ENCODE assay signal across 9 mouse cellular contexts in the genomic region with DNA sequence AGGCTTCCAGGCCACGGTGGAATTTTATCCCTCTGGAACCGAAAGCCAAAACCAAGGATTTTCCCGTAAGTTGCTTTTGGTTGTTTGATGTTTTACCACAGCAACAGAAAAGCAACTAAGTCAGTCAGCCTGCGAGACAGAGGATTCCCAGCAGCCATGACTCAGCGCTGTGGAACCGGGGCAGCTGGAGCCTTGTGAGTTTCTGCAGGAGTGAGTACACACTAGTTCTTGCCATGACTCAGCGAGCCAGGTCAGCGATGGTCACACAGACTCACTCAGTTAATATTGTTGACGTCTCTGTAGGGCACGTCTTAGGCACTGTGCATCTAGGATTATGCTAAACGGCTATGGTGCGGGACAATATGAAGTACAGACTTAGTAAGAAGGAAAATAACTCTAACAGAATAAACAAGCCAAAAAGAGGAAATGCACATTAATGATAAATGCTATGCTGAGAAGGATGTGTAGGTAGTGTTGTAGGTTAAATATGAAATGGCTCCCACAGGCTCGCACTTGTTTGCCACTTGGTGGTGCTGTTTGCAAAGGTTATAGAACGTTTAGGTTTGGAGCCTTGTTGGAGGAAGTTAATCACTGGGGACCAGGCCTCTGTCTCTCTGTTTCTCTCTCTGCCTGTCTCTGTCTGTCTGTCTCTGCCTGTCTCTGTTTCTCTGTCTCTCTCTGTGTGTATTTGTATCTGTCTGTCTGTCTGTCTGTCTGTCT. TPM values are rescaled to one million over a fixed set of nuclear protein-coding genes. Genes with fewer than 3 reads are reported as not detected.
A peak's percentile ranks its signal among the peaks of the same experiment; 100 is the strongest.
DNase-seq lines count a peak whose midpoint lies in the region; ATAC-seq and TF ChIP-seq lines count a peak whose summit lies in the region.
"Had no signal": no experiment of that assay in that cellular context is flagged by ENCODE, and none has a peak within 500 bp of the region (broad histone marks: within the 10 kb centered on the region; RNA-seq: fewer than 3 reads in every experiment).

No protein-coding gene starts in this region.

- H3K9ac ChIP-seq in heart, adult 2 months (ENCODE audit: low read depth, low read length): no peak overlapping the region
- no peak overlapping the region for H3K9ac ChIP-seq in intestine, postnatal 0 days (ENCODE audit: low read depth, low read length)
- H3K9ac ChIP-seq: limb, embryonic 13.5 days had no signal

- WGBS in heart, adult 2 months: 54% methylated on average over 14 of the region's 14 CpGs
- WGBS in heart, embryonic 10.5 days: 60% methylated on average over 14 of the region's 14 CpGs
- WGBS in intestine, postnatal 0 days: 48% methylated on average over 14 of the region's 14 CpGs

- no peak overlapping the region for H3K27ac ChIP-seq in heart, adult 2 months
- H3K27ac ChIP-seq in heart, embryonic 10.5 days: no peak overlapping the region
- H3K27ac ChIP-seq in intestine, postnatal 0 days (ENCODE audit: low read depth, low read length): no peak overlapping the region
- H3K27ac ChIP-seq: limb, embryonic 13.5 days had no signal

- DNase-seq in heart, adult 2 months: peak in 1 of 2 experiments; percentile 44
- DNase-seq in heart, embryonic 10.5 days (ENCODE audit: low spot score): no peak
- DNase-seq in urinary bladder, postnatal 25 days (ENCODE audit: low spot score): peak; percentile 40
- no peak for DNase-seq in urinary bladder, postnatal 4 days (ENCODE audit: low spot score in 2 of 2)
- peak; percentile 51 for DNase-seq in cerebellum, adult 8-10 months
- peak; percentile 42 for DNase-seq in yolk sac, embryonic 10.5 days (ENCODE audit: low spot score)

- H3K4me1 ChIP-seq in heart, adult 2 months (ENCODE audit: control insufficient read depth, insufficient read depth, low read length): no peaks in the 10 kb centered on the region
- H3K4me1 ChIP-seq in heart, embryonic 10.5 days: peaks cover 4% of the 10 kb centered on the region; the same call in 1 of the 2 replicates
- H3K4me1 ChIP-seq in intestine, postnatal 0 days (replicated peaks; ENCODE audit: control insufficient read depth, insufficient read depth, low read length): no peaks in the 10 kb centered on the region
- H3K4me1 ChIP-seq: limb, embryonic 13.5 days had no signal

- no peak for TF ChIP-seq POLR2A in heart, adult 2 months (IDR thresholded peaks at IDR 0.05; ENCODE audit: insufficient read depth, low read depth, low read length)

- H3K27me3 ChIP-seq in heart, adult 2 months (ENCODE audit: control insufficient read depth, insufficient read depth, low read length): no peaks in the 10 kb centered on the region
- H3K27me3 ChIP-seq in heart, embryonic 10.5 days (ENCODE audit: insufficient read depth, poor library complexity, severe bottlenecking): no peaks in the 10 kb centered on the region; the same call in 1 of the 2 replicates
- no peaks in the 10 kb centered on the region for H3K27me3 ChIP-seq in intestine, postnatal 0 days (replicated peaks; ENCODE audit: control insufficient read depth, insufficient read depth, low read length)
- H3K27me3 ChIP-seq: limb, embryonic 13.5 days had no signal

- intact Hi-C loops in heart, adult 2 months (cut with DNase I): no loop called here

- H3K36me3 ChIP-seq in heart, adult 2 months (ENCODE audit: control insufficient read depth, insufficient read depth, low read length): no peaks in the 10 kb centered on the region
- H3K36me3 ChIP-seq in heart, embryonic 10.5 days: no peaks in the 10 kb centered on the region
- H3K36me3 ChIP-seq in intestine, postnatal 0 days (ENCODE audit: control insufficient read depth, insufficient read depth): no peaks in the 10 kb centered on the region
- H3K36me3 ChIP-seq: limb, embryonic 13.5 days had no signal

- H3K9me3 ChIP-seq in heart, embryonic 10.5 days: no peaks in the 10 kb centered on the region
- H3K9me3 ChIP-seq in intestine, postnatal 0 days (ENCODE audit: control insufficient read depth): no peaks in the 10 kb centered on the region
- H3K9me3 ChIP-seq: limb, embryonic 13.5 days had no signal

- peak; percentile 59 for TF ChIP-seq CTCF in heart, adult 2 months (IDR thresholded peaks at IDR 0.05)
- peak; percentile 74 for TF ChIP-seq CTCF in intestine, postnatal 0 days (IDR thresholded peaks at IDR 0.05; ENCODE audit: low read depth)

- H3K4me2 ChIP-seq in intestine, postnatal 0 days (replicated peaks; ENCODE audit: low read depth): no peak overlapping the region
- H3K4me2 ChIP-seq: limb, embryonic 13.5 days had no signal

- H3K79me2 ChIP-seq in heart, adult 2 months (replicated peaks; ENCODE audit: control insufficient read depth, insufficient read depth, low read length): no peaks in the 10 kb centered on the region

- H3K4me3 ChIP-seq in heart, adult 2 months: no peak overlapping the region
- no peak overlapping the region for H3K4me3 ChIP-seq in heart, embryonic 10.5 days
- H3K4me3 ChIP-seq in intestine, postnatal 0 days (ENCODE audit: low read depth, low read length): no peak overlapping the region
- H3K4me3 ChIP-seq: limb, embryonic 13.5 days had no signal

- ATAC-seq in intestine, postnatal 0 days: peak; percentile 55; the same call in 1 of the 2 replicates
- peak; percentile 50 for ATAC-seq in megakaryocyte-erythroid progenitor cell, adult 5-6 weeks (replicated peaks; ENCODE audit: low FRiP score, low TSS enrichment, poor library complexity, severe bottlenecking)

- TF ChIP-seq EP300 in heart, adult 2 months (IDR thresholded peaks at IDR 0.05; ENCODE audit: insufficient read depth, low read depth, low read length): no peak

RNA-seq across cellular contexts. Expression of a gene that starts 30.3 kb away (rescaled TPM):
- total RNA-seq in heart, adult 2 months (2021): under 1 TPM; 0.13 to 0.18 TPM
- polyA plus RNA-seq in heart, adult 2 months (2012; rRNA removed): 0.37 and 0.53 TPM in 2 replicates
- 0.09 and 0.30 TPM in 2 replicates for polyA plus RNA-seq in heart, embryonic 10.5 days (2016; fragmentation: Nextera tagmentation; extraction: Ambion mirVana)
- polyA plus RNA-seq in intestine, postnatal 0 days (2015; fragmentation: Nextera tagmentation; extraction: Ambion mirVana): 0.56 and 0.64 TPM in 2 replicates
- not detected in 2 replicates for total RNA-seq in megakaryocyte-erythroid progenitor cell, adult 5-6 weeks (2014; fragmentation: Nextera tagmentation)
- total RNA-seq in megakaryocyte-erythroid progenitor cell, adult 5-6 weeks (2017): not detected in 2 replicates

RNA-seq across cellular contexts. Expression of a gene that starts 37.4 kb away (rescaled TPM):
- total RNA-seq in heart, adult 2 months (2021): under 1 TPM in 1 of 2 experiments, not detected in 1; 0.34 TPM
- 0.31 TPM in 1 of 2 replicates, not detected in the other for polyA plus RNA-seq in heart, adult 2 months (2012; rRNA removed)
- polyA plus RNA-seq in heart, embryonic 10.5 days (2016; fragmentation: Nextera tagmentation; extraction: Ambion mirVana): 0.34 and 0.87 TPM in 2 replicates
- 0.16 TPM in 1 of 2 replicates, not detected in the other for polyA plus RNA-seq in intestine, postnatal 0 days (2015; fragmentation: Nextera tagmentation; extraction: Ambion mirVana)
- total RNA-seq in megakaryocyte-erythroid progenitor cell, adult 5-6 weeks (2014; fragmentation: Nextera tagmentation): 11.4 and 16.2 TPM in 2 replicates
- 7.5 and 10.2 TPM in 2 replicates for total RNA-seq in megakaryocyte-erythroid progenitor cell, adult 5-6 weeks (2017)

Comparison
In these comparisons a context has a peak if more than half of its experiments do, and no peak if none do; other contexts are left out.
1. DNase-seq: peak in urinary bladder, postnatal 25 days (single experiment), cerebellum, adult 8-10 months (single experiment) and yolk sac, embryonic 10.5 days (single experiment); none in heart, embryonic 10.5 days (single experiment) and urinary bladder, postnatal 4 days (0 of 2).